Mouse (Mus musculus) left cerebral cortex, postnatal 14 days (tissue): Measurements from ENCODE around the gene B3gnt8. TPM values are rescaled to one million over a fixed set of nuclear protein-coding genes. Genes with fewer than 3 reads are reported as not detected.
A peak's percentile ranks its signal among the peaks of the same experiment; 100 is the strongest.

ENCODE experiments used
- DNase-seq, 2 experiments: peaks; one replicate each; pipeline ENCODE4 v3.0.0; 2021 to 2022; ENCODE audit warnings: low spot score in 2 of 2, mixed read lengths in 1 of 2
- intact Hi-C: fragments of 180-260 bp; cut with DNase I; formaldehyde crosslinking; loops from one replicate; pipeline ENCODE4 v1.15.1; 2025
- total RNA-seq, 2 experiments: library from RNA; stranded (reverse); gene quantifications; 2 replicates each; pipeline ENCODE4 v1.2.3; 2021

B3gnt8 gene
- total RNA-seq, 2 experiments from 2014 or later = 0.91 to 1.0 TPM

DNA sequence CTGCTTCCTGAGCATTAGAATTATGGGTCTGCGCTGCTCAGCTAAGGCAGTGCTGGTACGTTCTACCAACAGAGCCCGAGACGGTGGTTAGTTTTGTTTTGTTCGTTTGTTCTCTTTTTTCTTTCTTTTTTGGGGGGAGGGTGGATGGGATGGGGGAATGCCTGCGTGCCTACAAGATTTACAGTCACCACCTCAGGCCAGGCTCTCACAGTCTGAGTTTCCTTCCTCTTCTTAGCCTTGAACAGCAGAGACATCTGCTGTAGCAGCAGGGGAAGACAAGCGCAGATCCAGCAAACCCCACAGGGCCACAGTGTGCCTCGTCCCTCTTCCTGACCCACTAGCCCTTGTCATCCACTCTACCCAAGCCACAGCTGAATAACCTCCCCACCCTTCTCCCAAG is 24.8 kb downstream of the B3gnt8 start:
- intact Hi-C loops = no loop called here

DNA sequence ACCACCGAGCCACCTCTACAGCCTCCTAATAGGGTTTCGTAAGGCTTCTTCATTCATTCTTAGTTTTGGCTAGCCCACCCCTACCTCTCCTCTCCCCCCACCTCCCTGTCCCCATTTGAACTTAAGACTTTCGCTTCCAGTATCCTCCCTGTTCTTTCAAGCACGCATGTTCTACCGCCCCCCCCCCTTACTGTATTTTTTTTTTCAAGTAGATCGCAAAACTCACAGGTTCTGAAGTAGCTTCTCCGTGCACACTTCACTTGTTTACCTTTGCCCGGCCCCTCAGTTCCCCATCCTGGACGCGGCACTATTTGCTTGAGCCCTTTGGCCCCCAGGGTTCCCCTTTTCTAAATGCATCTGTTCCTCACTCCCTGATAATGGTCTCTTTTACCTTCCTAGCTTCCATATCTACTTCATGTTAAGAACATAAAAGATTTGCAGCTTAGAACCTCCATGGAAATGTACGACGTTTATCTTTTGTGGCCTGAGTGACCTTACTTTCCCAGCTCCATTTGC is 25.8 kb downstream of the B3gnt8 start:
- intact Hi-C loops = no loop called here
- DNase-seq = no peak

More for the DNA sequence above, 24.8 kb downstream of the B3gnt8 start:
- DNase-seq = no peak

DNA sequence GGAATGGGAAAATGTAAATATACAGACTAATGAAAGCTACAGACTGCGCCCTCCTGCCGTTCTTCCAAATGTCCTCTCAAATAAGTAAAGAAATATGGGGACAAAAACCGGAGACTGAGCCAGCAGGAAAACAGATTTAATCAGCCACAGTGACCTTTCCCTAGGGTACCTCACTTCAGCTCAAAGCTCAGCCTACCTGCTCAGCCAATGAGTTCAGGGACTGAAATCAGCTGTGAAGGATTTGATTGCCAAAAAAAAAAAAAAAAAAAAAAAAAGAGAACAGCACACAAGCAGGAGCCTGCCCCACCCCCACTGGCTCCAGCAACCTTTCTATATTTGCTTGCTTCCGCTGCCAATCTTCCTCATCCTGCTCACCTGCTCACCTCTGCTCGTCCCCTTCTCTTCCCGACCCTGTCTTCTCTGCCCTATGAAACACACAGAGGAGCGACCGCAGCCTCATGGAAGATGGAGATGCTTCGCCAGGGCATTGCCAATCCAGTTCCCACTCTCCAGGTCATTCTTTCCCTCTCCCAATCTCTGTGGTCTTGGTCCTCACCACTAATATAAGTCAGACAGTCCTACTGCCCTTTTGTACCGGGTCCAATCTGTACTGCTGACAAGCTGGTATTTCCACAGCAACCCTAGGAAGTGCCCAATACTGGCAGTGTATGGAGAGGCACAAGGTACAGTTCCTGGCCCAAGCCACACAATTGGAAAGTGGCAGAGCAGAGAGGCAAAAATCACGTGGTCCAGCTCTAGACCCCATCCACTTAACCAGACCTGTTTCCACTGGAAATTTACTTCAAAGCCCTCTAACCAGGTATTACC is 29.4 kb downstream of the B3gnt8 start:
- intact Hi-C loops = no loop called here
- no peak for DNase-seq

DNA sequence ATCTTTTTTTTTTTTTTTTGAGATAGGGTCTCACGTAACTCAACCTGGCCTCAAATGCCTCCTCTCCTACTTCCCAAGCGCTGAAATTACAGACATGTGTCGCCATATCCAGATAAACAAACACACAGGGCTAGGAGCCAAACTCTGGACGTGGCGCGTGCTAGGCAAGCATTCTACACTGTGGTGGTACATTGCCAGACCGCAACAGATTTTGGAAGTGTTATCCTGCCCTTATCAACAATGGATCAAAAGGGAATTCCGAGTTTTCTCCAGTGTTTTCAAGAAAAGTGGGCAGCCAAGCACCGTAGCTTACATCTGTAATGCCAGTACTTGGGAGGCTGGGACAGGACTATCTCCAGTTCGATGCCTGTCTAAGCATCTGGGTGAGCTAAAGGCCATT is 31.3 kb downstream of the B3gnt8 start:
- intact Hi-C loops = no loop called here
- DNase-seq = no peak

DNA sequence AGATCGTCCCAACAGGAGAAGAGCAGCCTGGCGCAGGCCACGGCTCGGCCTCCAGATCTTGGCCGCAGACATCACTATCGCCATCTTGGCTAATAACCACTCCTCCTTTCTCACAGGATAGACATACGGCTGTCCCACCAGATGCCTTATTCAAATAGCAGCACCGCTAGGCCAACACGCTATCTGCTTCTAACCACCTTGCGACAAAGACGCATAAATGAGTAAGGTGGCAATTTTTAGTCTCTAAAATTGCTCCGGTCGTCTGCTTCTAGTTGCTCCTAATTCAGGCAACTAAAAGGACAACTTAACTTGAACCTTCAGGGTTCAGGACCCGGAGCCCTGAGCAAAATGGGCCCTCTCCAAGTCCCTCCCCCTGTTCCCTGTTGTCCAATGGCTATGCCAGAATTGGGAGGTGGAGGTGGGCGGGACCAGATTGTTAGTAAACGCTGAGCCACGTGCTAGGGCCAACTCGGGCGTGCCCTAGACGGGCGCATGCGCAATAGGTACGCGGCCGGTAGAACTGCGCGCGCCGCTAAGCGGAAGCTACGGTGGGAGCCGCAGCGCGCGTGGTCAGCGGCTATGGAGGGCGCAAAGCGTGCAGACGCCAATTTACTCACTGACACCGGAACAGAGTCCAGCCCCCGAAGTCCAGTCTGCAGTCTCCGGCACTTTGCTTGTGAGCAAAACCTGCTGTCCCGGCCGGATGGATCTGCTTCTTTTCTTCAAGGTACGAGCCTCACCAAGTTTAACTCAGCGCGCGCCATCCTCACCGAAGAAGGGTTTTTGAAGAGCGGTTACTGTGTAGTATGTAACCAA is 32.4 kb downstream of the B3gnt8 start, which contains the start of the genes Bckdha and Exosc5:
TSS of gene Bckdha (minus strand) at position 325 of the 816 bp plus-strand sequence.
TSS of gene Exosc5 (plus strand) at position 508 of the 816 bp plus-strand sequence.
- intact Hi-C loops = no loop called here

DNA sequence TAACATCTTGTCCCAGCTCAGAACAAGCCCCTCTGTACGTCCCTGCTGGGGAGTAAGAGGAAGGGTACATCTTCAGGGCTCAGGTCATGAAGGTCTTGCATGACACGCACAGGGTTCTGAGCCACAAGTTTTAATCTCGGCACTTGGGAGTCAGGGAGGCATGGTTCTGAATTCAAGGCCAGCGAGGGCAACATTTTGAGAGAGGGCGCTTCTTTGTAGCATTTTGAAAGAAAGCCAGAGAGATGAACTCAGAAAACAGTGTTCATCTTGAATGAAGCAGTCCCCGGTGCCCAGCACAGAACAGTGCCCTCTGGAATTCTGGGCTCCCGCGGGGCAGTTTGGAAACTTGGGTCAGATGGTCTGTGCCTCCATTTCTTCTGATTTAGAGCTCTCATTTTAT is 39.9 kb downstream of the B3gnt8 start:
- intact Hi-C loops = no loop called here
- DNase-seq = no peak

More for the DNA sequence above, 32.4 kb downstream of the B3gnt8 start, which contains the start of the genes Bckdha and Exosc5:
- DNase-seq = peak; percentile 100

DNA sequence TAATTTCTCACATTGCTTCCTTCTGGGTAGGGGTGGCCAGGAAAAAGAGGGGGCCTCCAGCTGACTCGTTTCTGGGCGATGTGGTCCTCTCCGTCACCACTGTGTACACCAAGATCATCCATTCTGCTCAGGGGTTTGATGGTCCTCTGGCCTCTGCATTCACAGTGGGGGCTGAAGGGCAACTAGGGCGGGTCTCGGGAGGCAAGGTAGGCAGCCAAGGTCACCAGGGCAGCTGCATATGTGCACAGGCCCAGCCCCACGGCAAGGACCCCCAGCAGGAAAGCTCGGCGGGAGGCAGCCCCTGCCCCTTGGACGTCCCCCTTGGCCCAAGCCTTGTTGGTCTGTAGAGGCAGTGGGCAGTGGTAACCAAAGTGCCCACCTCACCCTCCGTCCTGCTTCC is 42.7 kb downstream of the B3gnt8 start:
- DNase-seq = no peak
- intact Hi-C loops = no loop called here

DNA sequence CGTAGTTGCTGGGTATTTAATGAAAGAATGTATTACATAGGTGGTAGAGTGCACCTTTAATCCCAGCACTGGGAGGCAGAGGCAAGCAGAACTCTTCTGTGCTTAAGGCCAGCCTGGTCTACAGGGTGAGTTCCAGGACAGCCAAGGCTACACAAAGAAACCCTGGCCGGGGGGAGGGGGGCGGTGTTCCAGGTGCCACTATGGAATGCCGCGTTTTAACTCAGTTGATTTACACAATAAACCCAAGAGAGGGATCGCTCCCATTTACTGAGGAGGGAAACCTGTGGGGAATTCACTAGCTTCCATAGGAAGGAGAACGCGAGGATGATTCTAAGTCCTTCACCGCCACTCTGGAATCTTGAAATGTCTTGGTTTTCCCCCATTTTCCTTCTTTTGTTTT is 43.2 kb downstream of the B3gnt8 start:
- DNase-seq = no peak
- intact Hi-C loops = no loop called here

DNA sequence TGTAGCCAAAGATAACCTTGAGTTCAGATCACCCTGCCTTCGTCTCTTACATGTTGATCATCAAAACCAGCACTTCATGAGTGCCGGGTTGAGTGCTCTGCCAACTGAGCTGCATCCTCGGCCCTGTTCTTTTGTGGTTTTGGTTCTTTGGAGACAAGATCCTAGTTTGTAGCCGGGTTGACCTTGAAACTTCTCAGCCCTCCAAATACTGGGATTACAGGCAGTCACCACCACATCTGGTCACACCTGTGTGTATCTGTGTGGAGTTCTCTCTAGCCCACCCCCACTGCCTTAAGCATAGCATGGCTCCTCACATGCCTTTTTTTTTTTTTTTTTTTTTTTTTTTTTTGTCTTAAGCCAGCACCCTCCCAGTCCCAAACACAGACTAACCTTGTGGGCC is 43.6 kb downstream of the B3gnt8 start:
- intact Hi-C loops = no loop called here
- no peak for DNase-seq

DNA sequence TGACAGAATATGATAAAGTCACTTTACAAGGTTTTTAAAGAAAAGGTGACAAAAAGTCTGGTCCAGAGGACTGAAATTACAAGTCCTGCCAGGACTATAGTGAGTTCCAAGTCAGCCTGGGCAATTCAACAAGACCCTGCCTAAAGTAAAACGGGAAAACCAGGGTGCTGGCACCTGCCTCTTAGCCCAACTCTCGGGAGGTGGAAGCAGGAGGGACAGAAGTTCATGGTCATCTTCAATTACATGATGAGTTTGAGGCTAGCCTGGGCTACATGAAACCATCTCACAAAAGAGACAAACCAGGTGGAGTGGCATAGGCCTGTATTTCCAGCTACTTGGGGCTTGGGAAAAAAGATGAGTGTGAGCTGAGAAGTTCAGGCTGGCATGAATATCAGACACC is 45.2 kb downstream of the B3gnt8 start:
- no peak for DNase-seq
- intact Hi-C loops = no loop called here

DNA sequence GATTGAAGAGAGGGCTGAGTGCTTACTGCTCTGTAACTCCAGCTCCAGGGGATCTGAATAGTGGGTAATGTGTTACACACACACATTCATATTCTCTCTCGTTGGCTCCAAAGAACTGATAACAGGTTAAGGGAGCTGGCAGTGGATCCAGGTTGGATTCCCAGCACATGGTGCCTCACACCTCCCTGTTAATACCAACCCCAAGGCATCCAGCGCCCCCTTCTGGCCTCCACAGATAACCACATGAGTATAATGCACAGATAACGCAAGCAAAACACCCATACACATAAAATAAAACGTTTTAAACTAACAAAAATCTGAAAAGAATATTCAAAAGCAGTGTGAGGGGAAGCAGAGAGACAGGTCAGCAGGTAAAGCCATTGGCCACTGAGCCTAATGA is 46.0 kb downstream of the B3gnt8 start:
- intact Hi-C loops = no loop called here
- no peak for DNase-seq

DNA sequence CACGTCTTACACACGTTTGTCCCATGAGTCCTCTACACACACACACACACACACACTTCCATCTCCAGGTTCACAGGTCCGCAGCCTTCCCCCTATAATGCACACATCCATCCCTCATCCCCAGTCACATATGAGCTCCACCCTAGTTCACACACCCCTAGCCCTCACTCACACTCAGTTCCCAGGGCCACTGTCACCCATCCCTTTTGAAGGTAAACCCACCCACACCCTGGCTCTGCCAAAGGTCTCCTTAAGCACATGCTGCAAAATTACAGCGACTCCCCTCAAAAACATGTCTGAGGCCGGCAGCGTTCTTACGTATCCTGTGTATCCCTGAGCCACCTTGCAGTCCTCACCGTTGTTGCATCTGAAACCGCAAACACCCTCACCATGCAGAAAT is 47.8 kb downstream of the B3gnt8 start:
- DNase-seq = no peak
- intact Hi-C loops = no loop called here

DNA sequence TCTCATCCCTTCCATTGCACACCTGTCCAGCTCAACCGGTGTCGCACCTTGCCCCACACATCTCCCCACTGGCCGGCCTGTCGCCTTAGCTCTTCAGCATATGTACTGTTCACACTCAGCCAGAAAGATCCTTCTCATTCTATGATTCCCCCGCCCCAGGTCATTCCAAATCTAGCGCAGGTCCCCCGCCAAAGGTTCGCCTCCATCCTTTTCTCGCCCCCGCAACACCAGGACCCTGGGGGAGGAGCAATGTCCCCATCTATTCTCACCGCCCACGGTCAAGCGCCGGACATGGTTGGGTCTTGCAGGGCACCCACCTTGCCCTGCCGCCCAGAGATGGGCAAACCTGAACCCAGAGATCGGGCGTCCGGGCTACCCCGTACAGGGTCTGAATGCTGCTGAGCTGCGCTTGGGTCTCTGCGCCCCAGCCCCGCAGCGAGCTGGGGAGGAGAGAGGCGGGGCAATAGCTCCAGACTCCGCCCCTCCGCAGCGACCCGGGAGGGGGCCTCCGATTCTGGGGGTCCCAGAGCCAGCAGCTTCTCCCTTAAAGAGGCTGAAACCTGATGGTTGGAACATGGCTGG is 48.4 kb downstream of the B3gnt8 start, which contains the start of gene Tmem91:
TSS of gene Tmem91 (minus strand) at position 448 of the 582 bp plus-strand sequence.
- DNase-seq = peak in 1 of 2 experiments; percentile 22
- intact Hi-C loops = no loop called here

DNA sequence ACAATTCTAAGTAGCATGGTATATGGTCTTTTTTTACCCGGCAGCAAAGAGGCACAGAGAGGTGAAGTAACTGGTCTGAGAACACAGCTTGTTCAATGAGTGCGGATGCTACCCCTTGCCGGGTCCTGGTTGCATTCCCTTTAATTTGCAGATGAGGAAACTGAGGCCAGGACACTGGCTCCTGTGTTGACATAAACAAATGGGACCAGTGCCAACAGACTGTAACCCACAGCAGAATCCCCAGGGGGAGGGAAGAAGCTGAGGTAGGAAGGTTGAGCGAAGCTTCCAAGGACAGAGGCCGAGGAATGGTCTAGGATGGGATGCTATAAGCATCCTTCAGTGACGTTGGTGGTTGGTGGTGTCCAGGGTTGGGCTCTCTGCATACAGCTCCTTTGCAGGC is 49.0 kb downstream of the B3gnt8 start:
- intact Hi-C loops = no loop called here
- no peak for DNase-seq

DNA sequence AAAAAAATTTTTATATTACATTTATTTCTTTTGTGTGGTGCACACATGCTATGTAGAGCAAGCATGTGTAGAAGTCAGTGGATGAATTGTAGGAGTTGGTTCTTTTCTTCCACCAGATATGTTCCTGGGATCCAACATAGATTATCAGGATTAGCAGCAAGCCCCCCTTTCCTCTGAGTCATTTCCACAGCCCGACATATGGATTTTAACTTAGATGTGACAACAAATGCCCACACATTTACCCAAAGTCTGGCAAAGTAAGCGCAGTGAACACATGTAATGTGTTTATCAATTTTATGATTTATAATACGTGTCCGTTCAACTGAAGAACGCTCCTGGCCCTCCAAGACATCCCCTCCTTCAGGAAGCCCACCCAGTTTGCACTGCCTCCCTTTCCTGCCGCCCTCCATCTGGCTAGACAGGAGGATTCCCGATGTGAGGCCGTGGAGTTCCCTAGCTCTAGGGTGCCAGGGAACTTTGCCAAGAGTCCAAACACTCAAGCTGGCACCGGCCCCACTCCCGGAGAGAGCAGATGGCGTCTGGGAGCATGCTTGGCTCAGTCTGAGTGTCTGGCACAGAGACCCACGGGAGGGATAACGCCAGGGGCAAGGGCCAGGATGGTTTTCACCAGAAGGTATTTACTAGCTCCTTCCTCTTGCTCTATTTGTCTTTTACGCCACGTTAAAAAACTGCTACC is 49.8 kb downstream of the B3gnt8 start:
- intact Hi-C loops = no loop called here
- peak; percentile 93 for DNase-seq

DNA sequence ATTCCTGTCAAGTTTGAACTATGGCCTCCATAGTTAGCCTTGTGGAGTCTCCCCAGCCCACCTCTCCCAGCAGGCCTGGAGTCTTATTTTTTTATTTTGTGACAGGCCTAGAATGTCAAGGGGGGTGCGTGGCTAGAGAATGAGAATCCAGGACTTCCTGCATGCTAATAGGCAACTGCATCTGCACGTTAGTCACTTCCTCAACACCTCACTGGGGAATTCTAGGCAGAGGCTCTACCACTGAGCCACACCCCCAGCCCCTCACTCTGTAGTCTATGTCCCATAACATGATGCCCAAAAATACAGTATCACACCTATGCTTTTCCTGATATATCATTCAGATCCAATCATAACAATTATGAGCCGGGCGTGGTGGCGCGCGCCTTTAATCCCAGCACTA is 50.6 kb downstream of the B3gnt8 start:
- intact Hi-C loops = no loop called here

DNA sequence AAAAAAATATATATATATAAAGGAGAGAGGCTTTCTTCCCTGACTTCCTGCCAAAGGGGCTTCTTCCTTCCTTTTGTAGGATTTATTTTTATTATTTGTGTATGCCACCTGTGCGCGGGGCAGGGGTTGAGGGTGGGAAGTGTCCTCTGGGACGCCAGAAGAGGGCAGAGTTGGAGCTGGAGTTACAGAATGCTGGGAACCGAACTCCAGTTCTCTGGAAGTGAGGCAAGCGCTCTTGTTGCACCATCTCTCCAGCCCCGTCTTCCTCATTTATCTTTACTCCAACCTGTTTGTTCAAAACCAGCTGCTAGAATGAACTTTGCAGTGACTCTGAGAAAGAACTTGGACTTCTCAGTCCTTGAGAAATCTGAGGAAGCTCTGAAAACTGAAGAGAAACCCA is 53.5 kb downstream of the B3gnt8 start:
- no peak for DNase-seq
- intact Hi-C loops = no loop called here

More for the DNA sequence above, 50.6 kb downstream of the B3gnt8 start:
- no peak for DNase-seq

DNA sequence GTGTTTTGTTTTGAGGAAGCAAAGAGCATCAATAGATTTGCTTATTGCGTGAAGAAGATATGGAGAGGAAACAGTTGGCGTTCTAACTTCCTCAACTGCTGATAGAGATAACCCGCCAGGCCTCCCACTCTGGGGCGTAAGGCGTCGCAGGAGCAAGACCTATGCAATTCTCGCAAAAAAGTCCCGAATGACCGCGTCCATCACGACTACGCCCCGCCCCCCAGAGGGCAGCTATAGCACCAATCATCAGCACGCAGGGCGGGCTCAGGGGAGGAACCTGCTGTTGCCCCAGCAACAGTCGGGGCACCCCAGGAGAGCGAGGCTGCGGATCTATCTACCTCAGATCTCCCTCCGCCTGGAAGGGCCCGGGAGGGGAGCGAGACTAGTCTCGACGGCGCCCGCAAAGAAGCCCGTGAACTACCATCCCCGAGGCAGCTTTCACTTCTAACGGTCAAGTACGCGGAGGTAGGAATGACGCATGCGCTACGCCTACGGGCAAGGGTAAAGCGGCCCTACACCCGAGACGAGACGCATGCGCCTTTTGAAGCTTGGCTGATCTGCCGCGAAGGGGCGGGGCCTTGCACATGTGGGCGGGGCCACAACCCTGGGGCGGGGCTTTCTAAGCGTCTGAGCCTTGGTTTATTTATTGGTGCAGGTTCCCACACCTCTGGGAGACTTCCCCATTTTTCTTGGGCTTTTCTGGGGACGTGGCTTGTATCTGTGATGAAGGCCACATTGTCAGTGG is 54.2 kb downstream of the B3gnt8 start, which contains the start of gene B9d2:
TSS of gene B9d2 (plus strand) at position 267 of the 745 bp plus-strand sequence.
- intact Hi-C loops = no loop called here

More for the DNA sequence above, 54.2 kb downstream of the B3gnt8 start, which contains the start of gene B9d2:
- peak; percentile 91 to 95 for DNase-seq
